Mouse (Mus musculus): ENCODE data around the gene Gprc6a. TPM values are rescaled to one million over a fixed set of nuclear protein-coding genes. Genes with fewer than 3 reads are reported as not detected.

Gprc6a gene
- polyA plus RNA-seq (2012; rRNA removed) (not detected in 2 replicates), polyA plus RNA-seq (2014; fragmentation: Nextera tagmentation; extraction: Ambion mirVana) (not detected in 2 replicates)

- Histone ChIP-seq H3K9ac (replicated peaks) (no peak within 1 kb of the TSS), H3K36me3 (replicated peaks; ENCODE audit: control insufficient read depth, insufficient read depth, low read depth) (no peaks in the 10 kb centered on the region), H3K4me2 (ENCODE audit: low read depth) (no peak within 1 kb of the TSS), H3K27ac (no peak within 1 kb of the TSS), H3K27me3 (ENCODE audit: control insufficient read depth, insufficient read depth, low read length) (no peaks in the 10 kb centered on the region), H3K4me3 (ENCODE audit: insufficient read depth in 1 of 2, low read depth in 2 of 2, low read length in 2 of 2) (no peak within 1 kb of the TSS), H3K9me3 (ENCODE audit: control insufficient read depth, low read length) (no peaks in the 10 kb centered on the region), H3K4me1 (replicated peaks; ENCODE audit: control insufficient read depth in 2 of 2, insufficient read depth in 2 of 2, low read length in 1 of 2) (no peaks in the 10 kb centered on the region)
- TF ChIP-seq EP300 (IDR thresholded peaks at IDR 0.05; ENCODE audit: low read depth) (no peak), CTCF (IDR thresholded peaks at IDR 0.05; ENCODE audit: low read depth) (no peak)
- ATAC-seq (ENCODE audit: insufficient read depth) (no peak), DNase-seq (ENCODE audit: low read depth in 3 of 3, low spot score in 3 of 3) (no peak)
- 63% methylated on average over 8 of the region's 8 CpGs for WGBS (ENCODE audit: insufficient replicate concordance)
These were observed at the start of gene Gprc6a for GRCm38 (mm10) chr10:51631411-51632136. Gene Gprc6a (minus strand): TSS chr10:51631461.

GRCm38 (mm10) chr10:51678251-51678639 lies 47.0 kb upstream of the Gprc6a start:
- Histone ChIP-seq H3K27ac (no peak overlapping the region), H3K27me3 (ENCODE audit: control insufficient read depth, insufficient read depth, low read length) (peaks cover 20% of the 10 kb centered on the region), H3K9me3 (ENCODE audit: control insufficient read depth, low read length) (no peaks in the 10 kb centered on the region), H3K4me2 (ENCODE audit: low read depth) (peak overlapping the region; percentile 50), H3K9ac (replicated peaks) (no peak overlapping the region), H3K4me1 (replicated peaks; ENCODE audit: control insufficient read depth in 2 of 2, insufficient read depth in 2 of 2, low read length in 1 of 2) (no peaks in the 10 kb centered on the region), H3K4me3 (ENCODE audit: insufficient read depth in 1 of 2, low read depth in 2 of 2, low read length in 2 of 2) (no peak overlapping the region), H3K36me3 (replicated peaks; ENCODE audit: control insufficient read depth, insufficient read depth, low read depth) (no peaks in the 10 kb centered on the region)
- no peak for DNase-seq (ENCODE audit: low read depth in 3 of 3, low spot score in 3 of 3)
- ATAC-seq (ENCODE audit: insufficient read depth): no peak
- no peak for TF ChIP-seq EP300 (IDR thresholded peaks at IDR 0.05; ENCODE audit: low read depth)
- no peak for TF ChIP-seq CTCF (IDR thresholded peaks at IDR 0.05; ENCODE audit: low read depth)
- 8% methylated on average over 10 of the region's 10 CpGs for WGBS (ENCODE audit: insufficient replicate concordance)

- 2% methylated on average over 38 of the region's 38 CpGs for WGBS (ENCODE audit: insufficient replicate concordance)
- no peaks in the 10 kb centered on the region for H3K9me3 ChIP-seq (ENCODE audit: control insufficient read depth, low read length)
- H3K4me1 ChIP-seq (replicated peaks; ENCODE audit: control insufficient read depth in 2 of 2, insufficient read depth in 2 of 2, low read length in 1 of 2): no peaks in the 10 kb centered on the region
- ATAC-seq (ENCODE audit: insufficient read depth): no peak
- H3K27me3 ChIP-seq (ENCODE audit: control insufficient read depth, insufficient read depth, low read length): peaks cover 20% of the 10 kb centered on the region
- no peak for DNase-seq (ENCODE audit: low read depth in 3 of 3, low spot score in 3 of 3)
- no peaks in the 10 kb centered on the region for H3K36me3 ChIP-seq (replicated peaks; ENCODE audit: control insufficient read depth, insufficient read depth, low read depth)
- H3K9ac ChIP-seq (replicated peaks): no peak within 1 kb of the TSS
- TF ChIP-seq EP300 (IDR thresholded peaks at IDR 0.05; ENCODE audit: low read depth): no peak
- no peak for TF ChIP-seq CTCF (IDR thresholded peaks at IDR 0.05; ENCODE audit: low read depth)
- H3K27ac ChIP-seq: no peak within 1 kb of the TSS
- H3K4me3 ChIP-seq (ENCODE audit: insufficient read depth in 1 of 2, low read depth in 2 of 2, low read length in 2 of 2): peak within 1 kb of the TSS; percentile 6 to 32; a peak in 3 of 4 replicates
- H3K4me2 ChIP-seq (ENCODE audit: low read depth): peak within 1 kb of the TSS; percentile 50
These were observed 46.4 kb upstream of the Gprc6a start, which contains the start of gene Rfx6 for GRCm38 (mm10) chr10:51677548-51678250. Gene Rfx6 (plus strand): TSS chr10:51677756.

- DNase-seq (ENCODE audit: low read depth in 3 of 3, low spot score in 3 of 3) (no peak), ATAC-seq (ENCODE audit: insufficient read depth) (no peak)
- TF ChIP-seq EP300 (IDR thresholded peaks at IDR 0.05; ENCODE audit: low read depth) (no peak), CTCF (IDR thresholded peaks at IDR 0.05; ENCODE audit: low read depth) (no peak)
- H3K4me1 ChIP-seq (replicated peaks; ENCODE audit: control insufficient read depth in 2 of 2, insufficient read depth in 2 of 2, low read length in 1 of 2): no peaks in the 10 kb centered on the region
- whole genome bisulfite sequencing (ENCODE audit: insufficient replicate concordance): 30% methylated on average over 1 of the region's 1 CpGs
- peaks cover 8% of the 10 kb centered on the region for H3K27me3 ChIP-seq (ENCODE audit: control insufficient read depth, insufficient read depth, low read length)
- no peak overlapping the region for H3K9ac ChIP-seq (replicated peaks)
- no peaks in the 10 kb centered on the region for H3K9me3 ChIP-seq (ENCODE audit: control insufficient read depth, low read length)
- H3K36me3 ChIP-seq (replicated peaks; ENCODE audit: control insufficient read depth, insufficient read depth, low read depth): no peaks in the 10 kb centered on the region
- no peak overlapping the region for H3K27ac ChIP-seq
- no peak overlapping the region for H3K4me3 ChIP-seq (ENCODE audit: insufficient read depth in 1 of 2, low read depth in 2 of 2, low read length in 2 of 2)
- no peak overlapping the region for H3K4me2 ChIP-seq (ENCODE audit: low read depth)
These were observed 41.0 kb upstream of the Gprc6a start for GRCm38 (mm10) chr10:51672082-51672779.

All from liver, embryonic 14.5 days (tissue).